Mouse (Mus musculus) gastrocnemius, postnatal 10 days (tissue): Measurements from ENCODE around the gene Nme9. TPM values are rescaled to one million over a fixed set of nuclear protein-coding genes. Genes with fewer than 3 reads are reported as not detected.

Experiments
- DNase-seq: peaks from one replicate; pipeline ENCODE4 v3.0.0; 2021; ENCODE audit warnings: mixed read lengths
- long read RNA-seq, 2 experiments: library from polyadenylated mRNA; stranded (forward); transcript quantifications; one replicate each; pipeline ENCODE4 v2.0.0; 2021
- total RNA-seq, 2 experiments: library from RNA; stranded (reverse); gene quantifications; 2 replicates each; pipeline ENCODE4 v1.2.3; 2021

Nme9 gene
- not detected for total RNA-seq
- long read RNA-seq, experiment 1, partial matches to known transcripts = 0 of 1 reads
- long read RNA-seq, experiment 1, other reads (novel, unspliced or antisense) = 0 of 1 reads
- long read RNA-seq, experiment 2 = 0 reads

DNA sequence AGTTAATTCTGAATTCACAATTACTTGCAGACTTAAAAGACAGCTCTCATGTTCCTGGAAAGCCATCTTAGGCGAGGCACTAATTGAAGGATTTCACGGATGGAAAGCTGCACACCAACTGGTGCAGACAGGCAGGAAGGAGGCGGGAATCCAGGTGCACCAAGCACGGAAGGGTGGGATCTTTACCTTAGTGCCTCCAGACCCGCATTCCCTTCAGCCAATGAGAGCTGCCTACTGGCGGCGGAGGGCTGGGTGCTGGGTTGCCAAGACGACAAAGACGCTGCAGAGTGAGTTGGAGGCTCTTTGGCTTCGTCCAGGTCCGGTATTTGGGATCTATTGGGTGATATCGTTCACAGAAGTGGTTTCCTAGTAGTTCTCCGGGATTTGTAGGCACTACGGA is at the start of gene Nme9:
Gene Nme9, plus strand, starts transcription at position 315 of the 400 bp plus-strand sequence.
- DNase-seq = no peak

DNA sequence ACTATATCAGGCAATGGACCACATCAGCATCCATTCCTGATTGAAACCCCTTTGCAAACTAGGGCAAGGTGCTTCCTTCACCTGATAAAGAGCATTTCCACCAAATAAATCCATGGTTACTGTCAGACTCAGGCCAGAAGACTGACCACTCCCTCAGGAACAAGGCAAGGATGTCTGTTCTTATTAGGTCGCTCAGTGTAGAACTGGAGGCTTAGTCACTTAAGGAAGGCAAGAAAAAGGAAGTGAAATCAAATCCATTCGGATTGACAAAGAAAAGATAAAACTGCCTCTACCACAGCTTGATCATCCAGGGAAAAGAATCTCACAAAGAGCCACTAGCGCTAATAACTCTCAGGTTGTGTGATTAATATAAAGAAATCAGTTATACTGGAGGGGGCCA is 42.0 kb upstream of the Nme9 start:
- no peak for DNase-seq

DNA sequence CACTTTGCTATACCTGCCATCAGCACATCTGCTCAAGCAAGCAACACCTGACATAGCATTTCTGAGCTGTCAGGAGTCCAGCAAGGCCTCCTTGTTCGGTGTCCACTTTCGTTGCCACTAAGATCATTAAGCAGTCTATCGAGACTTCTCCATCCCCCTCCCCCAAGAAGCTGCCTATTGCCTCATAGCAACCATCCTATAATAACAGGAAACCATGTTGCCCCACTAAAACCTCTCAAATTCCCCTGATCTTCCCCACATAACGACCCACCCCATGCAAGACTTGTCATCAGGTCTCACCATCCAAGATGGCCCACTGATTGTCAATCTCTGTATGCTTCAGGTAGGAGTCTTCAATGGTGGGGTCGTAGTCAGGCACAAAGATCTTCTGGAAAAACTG is 40.2 kb upstream of the Nme9 start:
- DNase-seq = no peak

DNA sequence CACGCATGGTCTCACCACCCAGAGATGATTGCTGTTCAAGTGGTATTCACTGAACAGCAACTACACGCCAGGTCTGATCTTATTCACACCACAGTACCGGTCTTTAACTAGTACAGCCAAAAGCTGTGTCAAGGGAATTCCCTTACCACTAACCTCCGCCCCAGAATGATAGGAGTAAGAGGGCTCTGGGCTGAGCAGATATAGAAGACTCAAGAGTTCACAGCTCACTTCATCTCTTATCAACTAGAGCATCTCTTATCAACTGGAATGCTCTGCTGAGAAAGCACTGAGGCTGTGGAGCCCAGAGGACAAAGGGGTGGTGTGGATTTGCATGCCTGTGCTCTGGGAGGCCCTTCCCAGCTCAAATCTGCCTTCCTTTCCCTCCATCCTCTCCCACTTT is 39.5 kb upstream of the Nme9 start:
- DNase-seq = no peak

DNA sequence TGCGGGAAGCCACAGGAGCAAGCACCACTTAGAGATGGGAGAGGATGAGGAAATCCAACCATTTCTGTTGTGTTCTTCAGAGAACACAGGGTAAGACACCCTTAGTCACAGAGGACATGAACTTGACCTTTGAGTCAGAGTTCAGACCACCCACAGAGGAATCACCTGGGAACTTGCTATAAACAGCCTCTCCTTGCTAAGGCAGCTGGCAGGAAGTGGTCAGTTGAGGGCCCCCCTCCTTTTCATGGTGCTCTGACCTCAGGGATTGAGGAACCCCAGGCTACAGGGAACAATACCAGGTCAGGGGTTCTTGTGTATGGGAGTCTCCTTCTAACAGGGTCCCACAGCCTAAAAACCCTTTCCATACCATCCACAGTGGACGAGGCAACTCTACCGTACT is 34.5 kb upstream of the Nme9 start:
- DNase-seq = no peak

DNA sequence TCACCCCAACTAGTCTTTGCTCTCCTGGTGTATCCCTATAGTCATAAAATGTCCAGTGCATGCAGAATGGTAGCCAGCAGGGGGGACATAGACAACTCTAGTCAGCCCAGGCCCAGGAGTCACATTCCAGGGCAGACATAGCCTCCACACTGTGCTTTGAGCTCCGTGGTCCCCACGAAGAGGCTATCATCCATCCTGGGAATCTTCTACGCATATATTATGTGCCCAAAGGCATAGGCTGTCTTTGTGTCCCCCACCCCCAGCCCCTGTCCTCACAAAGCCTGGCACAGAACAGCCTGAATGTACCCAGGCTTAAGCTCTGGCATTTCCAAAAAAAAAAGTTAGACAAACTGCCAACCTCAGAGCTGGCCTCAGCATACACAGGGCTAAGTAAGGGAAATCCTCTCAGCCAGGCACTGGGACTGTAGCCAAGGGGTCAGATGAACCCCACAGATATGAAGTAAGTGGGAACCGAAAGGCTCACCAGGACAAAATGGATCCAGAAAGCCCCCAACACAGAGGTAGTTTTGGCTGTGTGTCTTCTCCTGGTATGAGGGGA is 33.9 kb upstream of the Nme9 start:
- no peak for DNase-seq

DNA sequence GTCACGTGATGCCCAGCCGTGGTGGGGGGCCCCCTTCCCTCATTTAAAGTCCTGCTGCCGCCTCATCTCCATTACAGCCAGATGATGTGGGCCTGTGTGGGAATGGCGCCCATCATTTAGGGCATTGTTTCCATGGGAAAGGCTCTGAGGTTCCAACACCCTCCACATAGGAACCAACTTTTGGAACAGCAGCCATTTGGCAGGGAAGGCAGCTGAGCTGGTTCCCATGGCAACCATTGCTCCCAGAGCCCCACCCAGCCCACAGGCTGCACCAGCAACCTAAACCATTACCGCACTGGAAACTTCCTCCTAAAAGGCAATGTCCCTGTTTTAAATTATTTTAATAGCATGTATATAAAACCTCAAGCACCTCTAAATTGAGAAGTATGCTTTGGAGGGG is 32.9 kb upstream of the Nme9 start:
- DNase-seq = no peak

DNA sequence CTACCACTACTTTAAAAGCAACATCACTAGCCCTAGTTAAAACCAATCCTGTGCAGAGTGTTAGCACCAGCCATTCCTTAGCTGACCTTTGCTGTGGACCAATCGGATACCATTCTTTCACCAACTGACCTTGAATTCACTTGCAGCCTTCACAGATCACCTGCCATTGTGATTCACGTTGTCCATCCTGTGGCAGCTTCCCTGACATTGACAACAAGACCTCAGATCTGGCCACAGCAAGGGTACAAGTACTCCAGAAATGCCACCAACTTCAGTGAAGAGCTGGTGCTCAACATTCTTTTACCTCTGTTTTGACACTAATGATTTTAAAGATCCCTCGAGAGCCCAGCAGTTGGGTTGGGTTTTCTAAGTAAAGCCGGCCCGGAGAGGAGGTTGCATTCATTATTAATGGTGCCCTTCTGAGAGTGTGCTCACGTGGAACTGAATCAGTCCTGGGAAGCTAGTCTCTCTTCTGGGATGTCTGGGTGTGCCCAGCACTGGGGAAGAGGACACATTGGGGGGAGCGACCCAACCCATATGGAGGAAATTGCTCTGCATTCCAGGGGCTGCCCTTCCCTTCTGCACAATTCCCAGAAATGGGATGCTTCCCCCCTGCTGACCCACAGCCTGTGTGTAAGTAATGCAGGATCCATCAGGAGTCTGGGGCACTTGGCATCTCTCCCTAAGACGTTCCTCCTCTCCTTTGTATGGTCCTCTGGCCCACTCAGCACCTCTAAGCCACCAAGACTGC is 31.1 kb upstream of the Nme9 start:
- DNase-seq = no peak

DNA sequence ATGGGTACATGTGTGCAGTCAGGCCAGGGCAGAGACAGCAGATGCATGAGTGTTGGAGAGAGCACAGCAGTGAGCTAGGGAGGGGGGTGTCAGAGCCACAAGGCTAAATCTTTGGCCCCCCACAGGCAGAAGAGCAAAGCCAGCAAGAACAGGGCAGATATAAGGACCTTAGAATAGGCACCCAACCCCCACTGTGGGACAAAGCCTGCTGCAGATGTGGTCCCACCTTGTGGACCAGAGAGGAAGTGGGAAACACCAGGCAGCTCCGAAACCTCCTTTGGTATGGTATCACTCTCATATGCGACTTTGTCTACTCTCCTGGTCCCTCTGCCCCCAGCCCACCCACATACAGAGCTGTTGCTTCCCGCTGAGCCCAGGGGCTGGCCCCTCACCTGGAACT is 29.4 kb upstream of the Nme9 start:
- DNase-seq = no peak

DNA sequence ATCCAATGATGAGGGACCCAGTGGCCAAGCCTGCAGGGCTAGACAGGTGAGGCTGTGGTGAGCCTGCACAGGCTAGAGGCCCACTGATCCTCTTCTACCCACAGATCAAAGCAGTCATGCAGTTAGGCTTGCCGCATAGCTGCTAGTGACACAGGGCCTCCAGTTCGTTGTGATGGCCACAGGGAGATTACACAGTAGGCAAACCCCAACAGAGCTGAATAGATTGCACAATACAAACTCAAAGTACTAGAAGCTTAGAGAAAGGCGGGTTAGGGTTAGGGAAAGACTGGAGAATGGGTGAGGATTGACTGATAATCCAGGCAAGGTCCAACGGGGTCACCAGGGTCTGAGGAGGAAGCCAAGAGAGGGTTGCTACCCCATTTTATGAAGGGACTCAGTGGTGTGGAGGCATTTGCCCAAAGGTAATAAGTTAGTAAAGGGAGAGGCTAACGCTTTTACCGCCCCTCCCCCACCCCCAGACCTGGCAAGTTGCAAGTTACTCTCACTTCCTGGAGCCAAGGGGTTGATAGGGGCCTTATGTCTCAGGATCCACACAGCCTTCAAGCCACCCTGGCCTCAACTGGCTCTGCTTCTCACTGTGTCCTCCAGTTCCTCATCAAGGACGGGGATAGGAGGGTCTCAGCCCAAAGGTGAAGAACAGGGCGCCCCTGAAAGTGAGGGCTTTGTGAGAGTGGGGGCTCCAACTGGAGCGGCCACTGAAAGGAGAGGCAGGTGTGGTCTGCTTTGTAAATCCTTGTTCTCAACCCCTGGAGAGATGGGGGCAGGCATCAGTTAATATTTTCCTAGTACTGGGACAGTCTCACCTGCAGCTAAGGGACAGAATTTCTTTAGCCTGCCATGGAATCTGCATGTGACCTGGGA is 27.3 kb upstream of the Nme9 start:
- no peak for DNase-seq

DNA sequence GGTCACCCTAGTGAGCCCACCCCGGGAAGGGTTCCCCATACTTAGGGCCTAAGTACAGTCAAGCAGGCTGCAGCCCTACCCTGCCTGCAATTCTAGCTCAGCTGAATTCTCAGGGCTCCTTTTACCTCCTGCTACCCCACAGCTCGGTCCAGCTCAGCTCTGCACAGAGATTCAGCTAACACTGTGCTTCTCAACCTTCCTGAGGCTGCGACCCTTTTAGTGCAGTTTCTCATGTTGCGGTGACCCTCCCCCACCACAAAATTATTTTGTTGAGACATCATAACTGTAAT is 26.8 kb upstream of the Nme9 start:
- no peak for DNase-seq

DNA sequence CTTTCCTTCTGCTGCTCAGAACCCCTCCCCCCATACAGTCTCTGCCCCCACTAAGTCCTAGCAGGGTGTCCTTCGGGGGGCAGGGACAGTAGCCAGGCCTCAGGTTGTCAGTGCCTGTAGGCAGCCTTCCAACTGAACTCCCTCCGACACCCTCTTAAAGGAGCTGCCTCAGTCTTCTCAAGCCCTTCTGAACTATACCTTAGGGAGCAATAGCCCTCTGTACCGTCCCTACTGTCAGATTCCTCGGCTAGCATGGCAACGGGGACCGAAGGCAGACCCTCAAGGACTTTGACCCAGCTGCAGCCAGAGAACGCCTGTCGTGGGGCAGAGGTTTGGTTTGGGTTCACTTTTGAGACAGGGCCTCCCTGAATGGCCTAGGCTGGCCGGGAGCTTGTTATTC is 26.0 kb upstream of the Nme9 start:
- no peak for DNase-seq

DNA sequence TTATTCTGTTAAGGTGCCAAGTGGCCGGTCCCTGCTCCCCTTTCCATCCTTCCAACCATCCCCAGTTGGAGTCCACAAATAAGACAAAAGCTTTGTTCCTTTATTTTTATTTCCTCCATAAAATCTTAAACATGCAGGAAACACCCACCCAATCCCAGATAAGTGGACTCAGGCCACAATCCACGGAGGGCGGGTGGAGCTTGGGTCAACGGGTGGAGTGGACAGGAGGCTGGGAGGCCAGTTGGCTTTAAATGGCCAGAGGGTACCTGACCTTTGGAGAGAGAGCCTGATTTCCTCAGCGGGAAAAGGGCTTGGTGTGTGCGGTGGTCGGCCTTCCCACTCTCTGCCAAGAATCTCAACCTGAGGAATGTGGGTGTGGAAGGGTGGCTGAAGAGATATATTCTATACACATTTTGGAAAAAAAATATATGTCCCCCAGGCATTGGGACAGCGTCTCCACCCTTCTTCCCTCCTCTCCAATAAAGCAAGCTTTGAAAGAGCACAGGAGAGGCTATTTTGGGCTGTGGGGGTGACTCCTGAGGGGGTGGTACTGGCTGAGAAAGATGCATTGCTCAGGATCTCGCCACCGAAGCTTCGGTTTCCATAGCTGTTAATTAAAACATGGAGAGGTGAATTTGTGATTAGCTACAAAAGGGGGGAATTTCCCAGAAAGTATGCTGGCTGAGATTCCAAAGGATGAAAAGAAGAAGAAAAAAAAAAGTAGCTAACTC is 22.5 kb upstream of the Nme9 start:
- no peak for DNase-seq

DNA sequence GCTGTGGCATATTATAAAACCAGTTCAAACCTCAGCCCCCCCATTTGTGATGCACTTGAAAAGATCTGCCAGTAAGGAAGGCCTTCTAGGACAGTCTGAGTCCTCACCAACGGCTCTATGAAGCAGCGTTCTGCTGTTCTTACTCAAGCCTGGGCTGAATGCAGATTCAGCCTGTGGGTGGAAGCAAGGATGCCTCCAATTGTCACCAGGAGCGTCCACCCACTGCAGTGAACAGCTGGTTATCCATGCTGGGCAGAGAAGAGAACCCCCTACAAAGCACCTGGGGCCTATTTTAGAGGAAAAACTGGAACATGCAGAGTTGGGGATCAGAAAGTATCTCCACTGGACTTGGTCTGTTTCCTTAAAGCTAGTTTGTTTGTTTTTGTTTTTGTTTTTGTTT is 21.4 kb upstream of the Nme9 start:
- no peak for DNase-seq

DNA sequence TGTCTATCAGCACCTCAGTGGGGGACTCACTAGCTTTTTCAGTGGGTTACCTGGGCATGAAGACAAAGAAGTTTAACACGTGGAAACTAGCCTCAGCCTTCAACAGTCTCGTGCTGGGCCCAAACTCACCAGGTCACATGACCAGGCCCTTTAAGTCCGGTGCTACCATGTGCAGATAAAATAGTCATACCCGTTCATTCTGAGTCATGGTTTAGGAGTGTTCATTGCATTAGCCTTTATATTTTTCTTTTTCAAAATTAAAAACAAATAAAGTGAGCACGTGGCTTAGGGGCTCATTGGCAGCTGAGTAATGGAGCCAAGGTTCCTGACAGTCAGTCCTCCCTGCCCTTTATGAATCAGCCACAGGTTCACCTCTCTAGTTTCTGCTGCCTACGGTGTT is 20.5 kb upstream of the Nme9 start:
- no peak for DNase-seq

DNA sequence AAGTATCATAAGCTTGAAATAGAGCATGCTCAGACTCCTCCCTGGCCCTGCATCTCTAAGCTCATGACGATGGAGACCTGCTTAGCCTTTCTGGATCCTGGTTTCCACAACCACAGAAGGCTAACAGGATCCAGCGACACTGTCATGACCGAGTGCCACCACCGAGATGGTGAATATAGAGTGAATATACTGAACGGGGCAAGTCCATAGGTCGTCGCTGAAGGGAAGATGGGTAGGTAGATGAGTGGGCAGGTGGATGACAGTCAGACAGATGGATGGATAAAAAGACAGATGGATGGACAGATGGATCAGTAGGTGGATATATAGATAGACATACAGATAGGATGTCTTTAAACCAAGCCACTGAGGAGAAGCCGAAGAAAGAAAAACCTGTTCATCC is 19.9 kb upstream of the Nme9 start:
- no peak for DNase-seq

DNA sequence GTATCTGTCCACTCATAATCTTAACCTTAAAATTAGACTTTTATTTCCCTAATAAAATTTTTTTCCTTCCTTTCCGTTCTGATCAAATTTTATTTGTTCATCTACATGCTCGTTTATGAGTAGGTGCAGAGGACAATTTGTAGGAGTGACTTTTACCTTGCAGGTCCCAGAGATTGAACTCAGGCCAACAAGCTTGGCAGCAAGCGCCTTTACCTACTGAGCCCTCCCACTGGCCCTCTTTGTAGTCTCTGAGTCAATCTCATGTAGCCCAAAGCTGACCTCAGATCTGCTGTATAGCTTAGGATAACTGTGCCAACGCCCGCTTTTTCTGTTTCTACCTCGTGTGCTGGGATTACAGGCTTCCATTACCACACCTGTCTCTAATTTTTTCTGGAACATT is 19.3 kb upstream of the Nme9 start:
- no peak for DNase-seq

DNA sequence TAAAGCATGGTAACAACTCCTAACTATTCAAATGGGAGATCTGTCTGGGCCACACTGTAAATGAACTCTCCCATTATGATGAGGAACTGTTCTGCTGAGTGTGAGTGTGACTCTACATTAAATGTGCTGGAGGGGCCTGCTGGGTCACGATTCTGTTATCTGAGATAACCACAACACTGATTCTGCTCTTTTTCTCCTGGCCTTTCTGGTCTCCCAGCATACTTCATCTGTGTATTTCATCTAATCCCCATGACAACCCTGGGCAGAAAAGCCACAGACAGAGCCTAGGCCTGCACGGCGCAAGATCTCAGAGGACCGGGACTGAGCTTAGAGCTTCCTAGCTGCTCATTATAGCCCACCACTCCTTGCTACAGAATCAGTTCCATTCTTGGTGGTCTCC is 18.8 kb upstream of the Nme9 start:
- DNase-seq = no peak

DNA sequence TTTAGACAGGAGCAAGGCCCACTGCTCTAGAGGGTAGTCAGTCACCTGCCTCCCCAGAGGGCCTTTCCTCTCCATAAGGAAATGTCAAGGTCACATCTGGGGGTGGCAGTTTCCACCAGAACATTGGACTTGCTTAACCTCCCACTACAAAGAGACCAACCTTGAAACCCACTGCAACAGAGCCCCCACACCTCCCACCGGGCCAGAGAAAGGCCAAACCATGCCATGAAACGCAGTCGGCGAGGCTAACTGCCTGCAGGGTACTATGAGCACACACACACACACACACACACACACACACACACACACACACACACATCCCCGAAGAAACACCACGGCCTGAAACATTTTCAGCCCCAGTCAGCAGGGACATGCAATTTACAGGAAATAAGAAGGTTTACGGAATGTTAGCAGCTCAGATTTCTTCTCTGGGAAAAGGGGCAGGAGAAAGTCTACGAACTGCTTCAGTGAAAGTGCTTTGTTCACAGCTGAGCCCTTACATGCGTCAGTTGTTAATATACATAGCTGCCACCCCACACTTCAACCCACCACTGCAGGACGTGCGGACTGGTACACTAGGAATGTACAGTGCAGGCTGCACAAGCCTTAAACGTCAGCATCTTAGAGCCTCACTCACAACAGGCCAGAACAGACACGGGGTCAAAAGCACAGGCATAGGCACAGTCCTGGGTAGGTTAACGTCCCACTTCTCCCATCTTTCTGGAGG is 16.2 kb upstream of the Nme9 start:
- DNase-seq = no peak

DNA sequence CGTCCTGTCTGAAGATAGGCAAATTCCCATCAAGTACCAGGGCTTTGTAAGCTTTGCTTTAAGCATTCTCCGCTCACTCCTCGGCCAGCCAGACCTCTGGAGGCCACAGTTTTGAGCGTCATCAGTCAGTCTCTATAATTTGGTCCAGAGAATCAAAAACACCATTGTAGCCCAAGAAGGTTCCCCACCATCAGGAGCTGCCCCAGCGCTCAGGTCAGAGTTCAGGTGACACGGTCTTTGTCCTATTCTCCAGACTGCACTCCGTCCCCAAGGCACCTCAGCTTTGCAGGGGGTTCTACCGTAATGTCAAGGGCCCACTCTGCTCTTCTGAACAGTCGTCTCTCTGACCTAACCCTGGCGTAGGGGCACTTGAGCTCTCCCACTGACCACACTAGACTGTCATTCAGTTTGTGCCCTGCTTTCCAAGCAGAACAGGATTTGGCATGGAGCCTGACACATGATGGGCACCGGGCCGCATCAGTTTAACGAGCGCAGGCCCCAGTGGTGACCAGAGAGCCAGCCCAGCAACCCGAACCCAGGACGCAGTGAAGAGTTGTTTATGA is 15.6 kb upstream of the Nme9 start:
- DNase-seq = peak; percentile 56

DNA sequence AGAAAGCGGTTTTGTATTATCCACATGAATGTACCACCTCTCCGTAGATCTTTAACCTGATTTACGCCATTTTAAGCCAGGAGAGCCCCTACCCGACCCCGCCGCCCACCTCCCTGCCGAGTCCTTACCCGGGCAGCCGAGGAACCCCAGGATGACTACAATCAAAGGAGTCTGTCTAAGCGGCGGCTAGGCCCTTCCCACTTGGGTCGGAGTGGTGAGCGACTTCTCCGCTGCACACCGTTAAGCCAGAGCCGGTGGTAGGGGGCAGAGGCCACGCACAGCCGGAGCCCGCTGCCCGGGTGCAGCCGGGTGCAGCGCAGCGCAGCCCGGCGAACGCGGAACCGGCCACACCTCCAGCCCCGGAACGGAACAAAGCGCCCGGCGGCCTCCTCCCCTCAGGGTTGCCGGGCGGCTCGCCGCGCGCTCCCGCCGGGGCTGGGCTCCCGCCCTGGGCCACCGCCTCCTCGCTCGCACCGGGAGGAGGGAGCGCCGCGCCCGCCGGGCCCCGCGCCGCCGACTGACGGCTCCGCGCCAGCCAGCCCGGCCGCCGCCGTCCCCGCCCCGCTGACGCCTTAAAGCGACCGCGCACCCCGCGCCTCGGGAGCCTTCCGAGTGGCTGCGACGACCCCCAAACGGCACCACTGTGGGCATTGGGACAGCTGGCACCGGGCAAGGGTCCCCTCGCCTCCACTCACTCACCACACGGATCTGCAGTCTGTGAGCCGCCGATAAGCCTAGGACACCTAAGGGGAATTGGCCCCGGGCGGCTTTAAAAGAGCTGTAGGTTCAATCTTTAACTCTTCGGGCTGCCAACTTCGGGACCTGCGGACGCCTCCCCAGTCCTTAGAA is 14.9 kb upstream of the Nme9 start:
- DNase-seq = peak; percentile 82
